Mouse (Mus musculus) stomach, embryonic 14.5 days (tissue): ENCODE data around the gene Qrich1. TPM values are rescaled to one million over a fixed set of nuclear protein-coding genes. Genes with fewer than 3 reads are reported as not detected.
"Not testable (repeated sequence)": the region's sequence is repeated elsewhere in the genome, so short reads cannot be mapped to it uniquely, and the experiment has no call there.

Experiments used
- ATAC-seq: fragments of 200-750 bp; cut with Nextera tagmentation; 2 replicates; pipeline ENCODE4 v1.8.0; 2017; ENCODE audit warnings: low read depth, moderate TSS enrichment; ENCODE audit not compliant: insufficient number of reproducible peaks, insufficient read depth, low FRiP score
- H3K27ac ChIP-seq: fragments of 300-500 bp; sonication (generic); 2 replicates; pipeline ENCODE4 v1.5.1; 2014; ENCODE audit warnings: mild to moderate bottlenecking, low read length, moderate library complexity, mixed read lengths
- H3K27me3 ChIP-seq: fragments of 300-500 bp; sonication (generic); 2 replicates; pipeline ENCODE4 v1.6.1; 2014; ENCODE audit warnings: low read length, control low read depth, mixed read lengths; ENCODE audit not compliant: control insufficient read depth, insufficient read depth
- H3K36me3 ChIP-seq: fragments of 300-500 bp; sonication (generic); 2 replicates; pipeline ENCODE4 v1.6.1; 2014; ENCODE audit warnings: mild to moderate bottlenecking, control low read depth, low read length, moderate library complexity, mixed read lengths; ENCODE audit not compliant: control insufficient read depth, insufficient read depth
- H3K4me1 ChIP-seq: fragments of 300-500 bp; sonication (generic); 2 replicates; pipeline ENCODE4 v1.6.1; 2014; ENCODE audit warnings: low read length, control low read depth, mixed read lengths; ENCODE audit not compliant: control insufficient read depth, insufficient read depth
- H3K4me2 ChIP-seq: fragments of 300-500 bp; sonication (generic); replicated peaks from 2 replicates; pipeline ENCODE4 v1.6.1; 2014; ENCODE audit warnings: low read depth, low read length, control low read depth
- H3K4me3 ChIP-seq: fragments of 300-500 bp; sonication (generic); 2 replicates; pipeline ENCODE4 v1.5.1; 2014; ENCODE audit warnings: low read depth, low read length, control low read depth
- H3K9ac ChIP-seq: fragments of 300-500 bp; sonication (generic); replicated peaks from 2 replicates; pipeline ENCODE4 v1.6.1; 2014; ENCODE audit warnings: low read depth, mild to moderate bottlenecking, control low read depth, low read length, moderate library complexity, mixed read lengths
- H3K9me3 ChIP-seq: fragments of 300-500 bp; sonication (generic); 2 replicates; pipeline ENCODE4 v1.6.1; 2016; ENCODE audit warnings: low read depth, low read length, control low read depth; ENCODE audit not compliant: control insufficient read depth
- WGBS: fragments of 180-500 bp; shearing (Covaris S2); extraction: QIAGEN DNeasy Blood & Tissue Kit; methylation state at CpG from one replicate; pipeline ENCODE4 v1.1.7; 2014; 5-methylcytosine and 5-hydroxymethylcytosine counted together
- microRNA counts: library from miRNA; unstranded; fragments of <30 nt; microRNA quantifications from one replicate; lab custom pipeline; 2016
- microRNA-seq: library from miRNA; unstranded; fragments of <30 nt; microRNA quantifications from one replicate; pipeline ENCODE4, GENCODE M21; 2016
- polyA plus RNA-seq: library from polyadenylated mRNA; unstranded; fragments of >200 nt; fragmentation: Nextera tagmentation; extraction: Ambion mirVana; gene quantifications from 2 replicates; pipeline ENCODE4 v1.2.1, GENCODE M21; 2014

The Qrich1 gene
- polyA plus RNA-seq, 1 experiment from 2014 or later = 121 TPM

DNA sequence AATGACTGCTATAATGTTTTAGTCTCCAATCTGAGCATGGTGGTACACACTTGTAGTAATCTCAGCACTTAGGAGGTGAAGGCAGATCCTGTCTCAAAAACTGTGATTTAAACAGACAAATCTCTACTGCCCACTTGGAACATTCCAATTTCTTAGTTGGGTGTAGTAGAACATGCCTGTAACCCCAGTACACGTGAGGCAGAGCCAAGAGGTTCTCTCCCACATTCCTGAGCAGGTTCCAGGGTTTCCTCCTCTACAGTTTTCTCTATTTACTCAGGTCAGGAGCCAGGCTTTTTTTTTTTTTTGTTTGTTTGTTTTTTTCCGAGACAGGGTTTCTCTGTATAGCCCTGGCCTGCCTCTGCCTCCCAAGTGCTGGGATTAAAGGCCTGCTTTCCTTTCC, 83.4 kb downstream of the Qrich1 start:
- no peaks in the 10 kb centered on the region for H3K27me3 ChIP-seq
- H3K9me3 ChIP-seq = no peaks in the 10 kb centered on the region
- peaks cover 17% of the 10 kb centered on the region for H3K36me3 ChIP-seq
- H3K4me1 ChIP-seq = no peaks in the 10 kb centered on the region
- WGBS = 38% methylated on average over 2 of the region's 2 CpGs
- ATAC-seq = no peak
- H3K9ac ChIP-seq = no peak overlapping the region
- H3K27ac ChIP-seq = no peak overlapping the region
- H3K4me2 ChIP-seq = no peak overlapping the region
- H3K4me3 ChIP-seq = no peak overlapping the region

GRCm38 (mm10) chr9:108601986-108602385, 85.4 kb downstream of the Qrich1 start:
- H3K9me3 ChIP-seq = no peaks in the 10 kb centered on the region
- H3K27me3 ChIP-seq = no peaks in the 10 kb centered on the region
- H3K36me3 ChIP-seq = peaks cover 33% of the 10 kb centered on the region
- no peak overlapping the region for H3K4me2 ChIP-seq
- 67% methylated on average over 4 of the region's 4 CpGs for WGBS
- no peak overlapping the region for H3K27ac ChIP-seq
- no peak for ATAC-seq
- H3K4me3 ChIP-seq = no peak overlapping the region
- no peak overlapping the region for H3K9ac ChIP-seq
- no peaks in the 10 kb centered on the region for H3K4me1 ChIP-seq

- H3K27ac ChIP-seq, H3K4me2 ChIP-seq, H3K9ac ChIP-seq, H3K9me3 ChIP-seq, H3K27me3 ChIP-seq, H3K4me1 ChIP-seq, H3K4me3 ChIP-seq, ATAC-seq: not testable (repeated sequence)
- WGBS = 83% methylated on average over 5 of the region's 5 CpGs
- H3K36me3 ChIP-seq = peaks cover 79% of the 10 kb centered on the region
Observed at GRCm38 (mm10) chr9:108607929-108608328, 91.3 kb downstream of the Qrich1 start.

GRCm38 (mm10) chr9:108608889-108609288, 92.3 kb downstream of the Qrich1 start:
- Histone ChIP-seq H3K4me3 (no peak overlapping the region), H3K4me1 (no peaks in the 10 kb centered on the region), H3K27ac (no peak overlapping the region), H3K27me3 (no peaks in the 10 kb centered on the region), H3K36me3 (peaks cover 79% of the 10 kb centered on the region), H3K9ac (no peak overlapping the region), H3K4me2 (no peak overlapping the region), H3K9me3 (no peaks in the 10 kb centered on the region)
- ATAC-seq = no peak
- WGBS = 85% methylated on average over 4 of the region's 4 CpGs

MicroRNA genes within 50 kb of the gene (microRNA counts, 519-probe panel; counts per million panel counts)
- microRNA mmu-miR-191 (lab: Ali Mortazavi, UCI) (3,211 counts per million, percentile 60 among the panel's probes with 10 or more counts), microRNA mmu-miR-425 (lab: Ali Mortazavi, UCI) (2,787 counts per million, percentile 48 among the panel's probes with 10 or more counts)

Small RNA genes lying within 50 kb of the gene (microRNA-seq; reads per million reads assigned to microRNA genes)
- gene Gm24083 (not detected), gene Mir191 (not detected), gene Mir425 (2,019 reads per million, percentile 80 among the genes with 10 or more reads in this experiment)

Other genes starting within 250 kb of the Qrich1 start
- gene Nicn1, start 226.4 kb upstream of the Qrich1 start, polyA plus RNA-seq = 44.2 and 46.9 TPM in 2 replicates
- gene Amt, start 220.0 kb upstream of the Qrich1 start, polyA plus RNA-seq = 21.3 and 27.4 TPM in 2 replicates
- 308 and 334 TPM in 2 replicates for gene Rhoa, start 210.7 kb upstream of the Qrich1 start, polyA plus RNA-seq
- 37.9 and 43.3 TPM in 2 replicates for gene Tcta, start 210.6 kb upstream of the Qrich1 start, polyA plus RNA-seq
- gene Gpx1, start 177.9 kb upstream of the Qrich1 start, polyA plus RNA-seq = 676 and 679 TPM in 2 replicates
- gene Usp4, start 169.0 kb upstream of the Qrich1 start, polyA plus RNA-seq = 102 and 103 TPM in 2 replicates
- 0.72 and 0.87 TPM in 2 replicates for gene 1700102P08Rik, start 124.0 kb upstream of the Qrich1 start, polyA plus RNA-seq
- 1.9 and 2.5 TPM in 2 replicates for gene Ccdc36, start 88.3 kb upstream of the Qrich1 start, polyA plus RNA-seq
- gene BC048562, start 80.3 kb upstream of the Qrich1 start, polyA plus RNA-seq = not detected in 2 replicates
- gene Ccdc71, start 56.3 kb upstream of the Qrich1 start, polyA plus RNA-seq = 48.2 and 49.9 TPM in 2 replicates
- gene Klhdc8b, start 55.2 kb upstream of the Qrich1 start, polyA plus RNA-seq = 64.0 and 64.9 TPM in 2 replicates
- 38.7 and 43.7 TPM in 2 replicates for gene Lamb2, start 37.1 kb upstream of the Qrich1 start, polyA plus RNA-seq
- 49.5 and 54.4 TPM in 2 replicates for gene Usp19, start 26.2 kb upstream of the Qrich1 start, polyA plus RNA-seq
- 113 and 114 TPM in 2 replicates for gene Qars, start 9.1 kb upstream of the Qrich1 start, polyA plus RNA-seq
- 193 and 198 TPM in 2 replicates for gene Impdh2, start 43.5 kb downstream of the Qrich1 start, polyA plus RNA-seq
- gene Ndufaf3, start 50.6 kb downstream of the Qrich1 start, polyA plus RNA-seq = 40.7 and 45.2 TPM in 2 replicates
- 114 and 135 TPM in 2 replicates for gene Dalrd3, start 53.1 kb downstream of the Qrich1 start, polyA plus RNA-seq
- gene Wdr6, start 61.9 kb downstream of the Qrich1 start, polyA plus RNA-seq = 85.0 and 88.4 TPM in 2 replicates
- gene P4htm, start 80.9 kb downstream of the Qrich1 start, polyA plus RNA-seq = 6.1 and 6.2 TPM in 2 replicates
- gene Arih2, start 132.6 kb downstream of the Qrich1 start, polyA plus RNA-seq = 36.2 and 36.8 TPM in 2 replicates
- gene Slc25a20, start 145.3 kb downstream of the Qrich1 start, polyA plus RNA-seq = 21.9 and 25.2 TPM in 2 replicates
- 30.4 and 33.6 TPM in 2 replicates for gene Prkar2a, start 172.5 kb downstream of the Qrich1 start, polyA plus RNA-seq